Mouse (Mus musculus) heart, adult 10 weeks (tissue): Measurements from ENCODE around the gene Sema4f. TPM values are rescaled to one million over a fixed set of nuclear protein-coding genes. Genes with fewer than 3 reads are reported as not detected.

Experiments used
- polyA plus RNA-seq: library from polyadenylated mRNA; stranded (reverse); fragments of 350-450 nt; fragmentation: Illumina TruSeq; extraction: RNeasy Lipid Tissue Mini Kit (QIAGEN cat#74804); gene quantifications from one replicate; pipeline ENCODE4 v1.2.3, GENCODE M21; 2014; ENCODE audit warnings: low read depth, low replicate concordance

The Sema4f gene
- polyA plus RNA-seq = 0.34 TPM

DNA sequence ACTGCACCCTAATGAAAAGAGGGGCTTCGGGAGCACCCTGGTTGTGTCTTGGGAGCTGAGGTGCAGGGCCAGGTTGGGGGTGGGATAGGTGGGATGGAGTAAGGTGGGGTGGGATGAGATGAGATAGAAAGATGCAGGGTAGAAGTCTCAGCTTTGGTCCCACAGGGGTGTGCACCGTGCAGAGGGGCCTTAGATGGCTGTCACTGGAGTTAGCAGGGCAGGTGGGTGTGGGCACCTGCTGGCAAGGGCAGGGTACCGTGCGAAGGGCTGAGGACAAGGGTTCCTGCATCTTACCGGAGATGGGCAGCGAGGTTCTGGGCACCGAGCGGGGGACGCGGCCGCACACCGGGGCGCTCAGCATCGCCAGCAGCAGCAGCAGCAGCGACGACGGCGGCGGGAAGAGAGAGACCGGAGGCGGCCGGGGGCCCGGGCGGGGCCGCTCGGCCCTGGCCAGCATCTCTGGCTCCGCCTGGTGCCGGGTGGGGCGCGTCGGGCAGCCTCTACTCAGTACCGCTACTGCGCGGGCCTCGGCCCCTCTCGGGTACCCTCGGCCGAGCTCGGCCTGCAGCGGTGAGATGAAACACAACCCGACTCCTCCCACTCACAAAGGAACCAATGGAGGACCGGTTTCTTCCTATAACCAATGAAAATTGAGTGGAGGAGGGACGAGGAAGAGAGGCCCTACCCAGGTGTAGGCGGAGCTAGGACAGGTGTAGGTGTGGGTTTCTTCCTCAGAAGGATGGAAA is at the start of gene Sema4f:
TSS of gene Sema4f (minus strand) at position 603 of the 746 bp plus-strand sequence.

DNA sequence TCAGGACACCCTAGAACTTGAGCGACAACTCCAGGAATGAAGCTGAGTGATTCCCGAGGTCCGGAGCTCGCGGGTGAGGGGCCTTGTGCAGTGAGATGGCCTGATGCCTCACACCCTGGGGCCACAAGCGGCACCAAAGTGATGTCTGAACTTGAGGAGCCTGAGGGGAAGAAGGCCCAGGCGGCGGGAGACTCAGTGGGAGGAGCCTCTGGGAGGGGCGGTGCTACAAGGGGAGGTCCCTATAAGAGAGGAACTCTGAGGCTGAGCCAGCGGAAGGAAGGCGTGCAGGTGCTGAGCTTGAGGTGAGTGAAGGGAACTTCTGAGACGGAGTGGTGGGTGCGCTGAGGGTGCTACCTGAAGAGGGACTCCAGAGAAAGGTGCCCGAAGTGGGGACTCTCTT is 7.1 kb upstream of the Sema4f start, which contains the start of gene M1ap:
TSS of gene M1ap (plus strand) at position 252 of the 400 bp plus-strand sequence.

Other genes starting within 250 kb of the Sema4f start
- gene Pole4, start 234.4 kb downstream of the Sema4f start, polyA plus RNA-seq = 32.0 TPM
- 220 TPM for gene Hk2, start 165.3 kb downstream of the Sema4f start, polyA plus RNA-seq
- gene M1ap, start 7.1 kb upstream of the Sema4f start, polyA plus RNA-seq = not detected
- gene Dok1, start 93.7 kb upstream of the Sema4f start, polyA plus RNA-seq = 3.5 TPM
- 4.9 TPM for gene Loxl3, start 94.4 kb upstream of the Sema4f start, polyA plus RNA-seq
- gene Aup1, start 114.8 kb upstream of the Sema4f start, polyA plus RNA-seq = 107 TPM
- gene Htra2, start 115.5 kb upstream of the Sema4f start, polyA plus RNA-seq = 41.4 TPM
- 1.3 TPM for gene Dqx1, start 118.1 kb upstream of the Sema4f start, polyA plus RNA-seq
- gene Tlx2, start 130.5 kb upstream of the Sema4f start, polyA plus RNA-seq = not detected
- gene Pcgf1, start 138.1 kb upstream of the Sema4f start, polyA plus RNA-seq = 10.6 TPM
- 0.76 TPM for gene Lbx2, start 146.6 kb upstream of the Sema4f start, polyA plus RNA-seq
- 0.73 TPM for gene Ccdc142, start 161.8 kb upstream of the Sema4f start, polyA plus RNA-seq
- 1.6 TPM for gene Gm42688, start 161.8 kb upstream of the Sema4f start, polyA plus RNA-seq
- gene Mrpl53, start 169.3 kb upstream of the Sema4f start, polyA plus RNA-seq = 134 TPM
- gene Mogs, start 175.7 kb upstream of the Sema4f start, polyA plus RNA-seq = 11.1 TPM
- gene Wbp1, start 181.8 kb upstream of the Sema4f start, polyA plus RNA-seq = 77.2 TPM
- gene Ino80b, start 185.7 kb upstream of the Sema4f start, polyA plus RNA-seq = 9.5 TPM
- 10.5 TPM for gene Rtkn, start 195.7 kb upstream of the Sema4f start, polyA plus RNA-seq
- 1.9 TPM for gene Wdr54, start 216.6 kb upstream of the Sema4f start, polyA plus RNA-seq
- not detected for gene 1700003E16Rik, start 216.6 kb upstream of the Sema4f start, polyA plus RNA-seq
- 81.2 TPM for gene Dctn1, start 226.2 kb upstream of the Sema4f start, polyA plus RNA-seq